Mouse (Mus musculus) ZHBTc4 (cell line): ENCODE measurements around the gene S100z.

Source experiments
- DNase-seq: peaks from one replicate; pipeline ENCODE4 v3.0.0-alpha.2; 2011; ENCODE audit warnings: low read depth, low spot score

The S100z gene

GRCm38 (mm10) chr13:95444824-95445223 lies 33.7 kb downstream of the S100z start, which contains the start of gene Crhbp:
Gene Crhbp, minus strand, starts transcription at chr13:95444924.
- DNase-seq, result no peak

DNA sequence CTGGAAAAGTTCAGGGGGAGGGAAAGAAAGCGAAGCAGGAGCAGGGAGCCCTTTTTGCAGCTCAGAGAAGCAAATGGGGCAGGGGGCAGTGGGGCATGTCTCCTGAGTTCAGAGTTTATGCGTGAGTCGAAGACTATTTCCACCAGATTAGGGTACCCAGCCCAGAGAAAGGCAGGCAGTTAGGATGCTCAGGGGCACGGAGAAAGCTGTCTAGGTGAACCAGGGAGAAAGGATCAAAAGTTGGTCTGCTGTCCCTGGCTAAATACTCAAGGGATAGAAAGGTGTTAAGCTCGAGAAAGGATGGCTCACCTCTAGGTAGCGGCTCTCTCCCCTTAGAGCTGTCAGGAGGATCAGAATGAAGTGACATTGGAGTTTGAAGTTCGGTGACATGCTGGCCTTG lies 34.2 kb downstream of the S100z start:
- no peak for DNase-seq

- DNase-seq, result peak; percentile 62
Measured at GRCm38 (mm10) chr13:95443376-95444233, 34.9 kb downstream of the S100z start.

GRCm38 (mm10) chr13:95442901-95443300 lies 35.6 kb downstream of the S100z start:
- DNase-seq, result no peak

DNA sequence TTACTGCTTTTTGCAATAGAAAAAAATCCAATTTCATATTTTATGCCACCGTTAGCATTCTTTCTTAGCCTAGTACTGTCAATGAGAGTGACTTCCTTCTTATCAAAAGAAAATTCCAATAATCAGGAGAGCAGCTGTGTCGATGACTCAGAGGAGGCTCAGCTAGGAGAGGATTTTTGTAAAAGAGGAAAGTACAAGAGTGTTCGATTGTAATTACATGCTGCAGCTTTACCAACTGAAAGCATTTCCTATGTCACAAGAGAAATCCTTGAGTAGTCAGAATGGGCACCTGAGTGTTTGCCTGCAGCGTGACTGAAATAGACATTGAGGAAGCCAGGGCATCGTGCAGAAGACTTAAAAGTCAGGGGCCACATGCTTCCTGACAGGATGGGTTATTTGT lies 39.0 kb downstream of the S100z start:
- no peak for DNase-seq

GRCm38 (mm10) chr13:95431760-95432159 lies 46.8 kb downstream of the S100z start:
- DNase-seq, result no peak

DNA sequence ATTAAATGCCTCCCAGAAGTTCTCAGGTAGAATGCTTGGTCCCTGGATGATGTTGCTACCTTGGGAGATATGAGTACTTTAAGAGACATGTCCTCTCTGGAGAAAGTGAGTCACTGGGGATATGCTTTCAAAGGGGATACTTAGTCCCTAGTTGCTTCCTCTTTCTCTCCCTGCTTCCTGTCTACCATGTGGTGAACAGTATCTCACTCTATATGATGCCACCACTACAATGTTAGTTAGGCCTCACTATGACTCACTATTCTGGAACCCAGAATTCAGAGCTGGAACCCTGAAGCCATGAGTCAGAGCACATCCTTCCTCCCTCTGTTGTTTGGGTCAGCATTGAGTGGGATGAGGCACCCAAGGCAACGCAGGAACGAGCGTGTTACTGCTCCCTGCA lies 51.0 kb downstream of the S100z start:
- DNase-seq, result no peak
